Mouse (Mus musculus): ENCODE measurements around the gene Rpl27. TPM values are rescaled to one million over a fixed set of nuclear protein-coding genes. Genes with fewer than 3 reads are reported as not detected.

Gene Rpl27
- total and polyA plus RNA-seq, 3 experiments, result 909 to 5,728 (median 3,039) TPM

DNA sequence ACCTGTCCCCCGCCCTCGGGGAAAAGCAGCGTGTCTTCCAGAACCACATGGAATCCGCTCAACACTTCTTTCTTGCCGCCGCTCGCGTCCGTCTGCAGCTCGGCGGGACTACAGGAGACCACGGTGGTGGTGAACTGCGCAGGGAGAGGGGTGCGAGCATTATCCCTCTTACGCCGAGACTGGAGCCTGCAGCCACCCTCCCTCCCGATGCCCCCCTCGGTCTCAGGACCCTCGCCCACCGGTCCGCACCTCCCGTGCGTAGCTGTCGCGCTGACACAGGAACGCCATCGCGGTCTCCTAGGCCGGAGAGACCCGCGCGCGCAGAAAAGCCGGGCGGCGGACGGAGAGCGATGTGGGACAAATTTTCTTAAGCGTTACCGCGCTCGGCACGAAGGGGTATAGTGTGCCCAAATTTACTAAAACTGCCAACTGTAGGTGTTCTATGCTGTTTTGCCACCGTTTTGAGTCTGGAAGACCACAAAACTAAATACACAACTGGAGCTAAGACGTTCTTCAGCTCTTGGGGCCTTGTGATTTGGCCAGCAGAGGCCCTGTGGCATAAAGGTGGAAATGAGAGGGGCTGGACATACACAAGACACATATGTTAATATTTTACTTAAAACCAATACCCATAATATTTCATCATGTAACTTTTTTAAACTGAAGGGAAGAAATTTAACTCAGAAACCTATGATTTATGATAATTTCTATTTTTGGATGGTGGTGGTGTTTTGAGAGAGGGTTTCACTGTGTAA, 24.8 kb upstream of the Rpl27 start, which contains the start of gene Aarsd1 (continued):
- TF ChIP-seq ELF1 (IDR thresholded peaks at IDR 0.05; ENCODE audit: low read depth, low read length), result peak; percentile 63; the same call in 1 of the 2 replicates

DNA sequence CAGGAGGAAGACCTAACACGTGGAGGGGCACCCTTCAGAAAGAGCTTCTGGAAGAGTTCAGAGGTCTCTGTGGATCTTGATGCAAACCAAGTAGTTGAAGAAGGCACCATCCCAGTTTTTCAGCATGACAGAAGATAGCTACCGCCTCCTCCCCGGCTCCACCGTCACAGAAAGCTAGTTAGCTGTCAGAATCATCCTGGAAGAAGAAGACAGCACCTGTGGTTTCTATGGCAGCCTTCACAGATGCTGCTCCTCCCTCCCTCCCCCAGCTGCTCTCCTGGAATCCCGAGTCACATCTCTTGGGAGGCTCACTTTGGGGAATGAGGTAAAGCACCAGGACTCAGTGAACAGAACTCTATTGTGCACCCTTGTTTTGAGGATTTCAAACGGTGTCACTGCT, 23.1 kb upstream of the Rpl27 start:
- dilution Hi-C loops (cut with MboI; ENCODE audit: extremely low pct_ligation_motif_present, extremely low pct_unique_long_range_greater_than_20kb, low sequenced_read_pairs), result no loop called here
- H3K27me3 ChIP-seq (replicated peaks), result no peaks in the 10 kb centered on the region
- peaks cover 0 to 7% of the 10 kb centered on the region in 2 experiments for H3K36me3 ChIP-seq (replicated peaks in 1 of 2; ENCODE audit: control insufficient read depth in 1 of 2, insufficient read depth in 1 of 2, low read length in 1 of 2)
- H3K9ac ChIP-seq (ENCODE audit: insufficient read depth, low read depth), result no peak overlapping the region
- no peak overlapping the region for H3K4me3 ChIP-seq (replicated peaks in 1 of 3; ENCODE audit: low read depth in 2 of 3, low read length in 2 of 3, poor library complexity in 1 of 3)
- in situ Hi-C loops (cut with MboI; ENCODE audit: low pct_ligation_motif_present, low pct_unique_long_range_greater_than_20kb, low sequenced_read_pairs), result no loop called here
- DNase-seq (ENCODE audit: extremely low read depth), result no peak
- no peak overlapping the region for H3K27ac ChIP-seq (ENCODE audit: insufficient read depth, low read depth)
- peaks cover 3 to 33% of the 10 kb centered on the region in 2 experiments for H3K4me1 ChIP-seq (ENCODE audit: control insufficient read depth in 1 of 2, insufficient read depth in 2 of 2)
- peaks cover 12% of the 10 kb centered on the region for H3K79me2 ChIP-seq (replicated peaks; ENCODE audit: control insufficient read depth, extremely low read depth, insufficient read depth, poor library complexity, severe bottlenecking)
- no peak overlapping the region for H3K4me2 ChIP-seq (ENCODE audit: insufficient read depth, low read depth, poor library complexity, severe bottlenecking)
- H3K9me3 ChIP-seq (replicated peaks; ENCODE audit: low read length), result no peaks in the 10 kb centered on the region
- TF ChIP-seq MAX (IDR thresholded peaks at IDR 0.05; ENCODE audit: low read length), result no peak
- TF ChIP-seq MAZ (IDR thresholded peaks at IDR 0.05; ENCODE audit: low read depth, low read length), result no peak
- no peak for TF ChIP-seq SIN3A (IDR thresholded peaks at IDR 0.05; ENCODE audit: low read length)
- no peak for TF ChIP-seq ELF1 (IDR thresholded peaks at IDR 0.05; ENCODE audit: low read depth, low read length)
- TF ChIP-seq ZKSCAN1 (IDR thresholded peaks at IDR 0.05; ENCODE audit: borderline replicate concordance, low read depth, low read length), result no peak
- no peak for TF ChIP-seq BHLHE40 (IDR thresholded peaks at IDR 0.05; ENCODE audit: low read depth, low read length)
- TF ChIP-seq MYC (IDR thresholded peaks at IDR 0.05; ENCODE audit: low read depth, low read length), result no peak
- no peak for TF ChIP-seq SMC3 (IDR thresholded peaks at IDR 0.05; ENCODE audit: low read depth, low read length)
- no peak for TF ChIP-seq PAX5 (IDR thresholded peaks at IDR 0.05; ENCODE audit: low read length)
- no peak for TF ChIP-seq NRF1 (IDR thresholded peaks at IDR 0.05; ENCODE audit: low read depth, low read length)
- TF ChIP-seq RAD21 (IDR thresholded peaks at IDR 0.05; ENCODE audit: low read depth, low read length), result no peak
- TF ChIP-seq KAT2A (IDR thresholded peaks at IDR 0.05; ENCODE audit: insufficient replicate concordance, low read length), result no peak
- TF ChIP-seq ZNF384 (IDR thresholded peaks at IDR 0.05; ENCODE audit: low read depth, low read length), result no peak
- TF ChIP-seq JUN (IDR thresholded peaks at IDR 0.05; ENCODE audit: insufficient read depth, low read depth, low read length), result no peak
- TF ChIP-seq EP300 (IDR thresholded peaks at IDR 0.05; ENCODE audit: low read length), result no peak
- no peak for TF ChIP-seq E2F4 (IDR thresholded peaks at IDR 0.05; ENCODE audit: insufficient replicate concordance, low read depth, low read length)
- no peak for TF ChIP-seq MAFK (IDR thresholded peaks at IDR 0.05; ENCODE audit: insufficient replicate concordance, low read length)
- TF ChIP-seq MXI1 (IDR thresholded peaks at IDR 0.05; ENCODE audit: low read depth, low read length), result no peak
